Mouse (Mus musculus): ENCODE measurements around the gene Lpp. TPM values are rescaled to one million over a fixed set of nuclear protein-coding genes. Genes with fewer than 3 reads are reported as not detected.

The Lpp gene
- total and polyA plus RNA-seq, 3 experiments, result 0.16 TPM; not detected in 2

- Histone ChIP-seq H3K36me3 (replicated peaks) (no peaks in the 10 kb centered on the region), H3K4me1 (ENCODE audit: insufficient read depth, low read depth, low read length) (no peaks in the 10 kb centered on the region), H3K4me3 (ENCODE audit: low read depth, low read length) (no peak overlapping the region), H3K27me3 (ENCODE audit: insufficient read depth, low read length) (no peaks in the 10 kb centered on the region), H3K9me3 (replicated peaks) (peaks cover 53% of the 10 kb centered on the region)
- ATAC-seq (ENCODE audit: extremely low read depth, insufficient number of reproducible peaks, low FRiP score, poor library complexity, severe bottlenecking) (no peak), DNase-seq (ENCODE audit: low spot score) (no peak)
- TF ChIP-seq GATA1 (IDR thresholded peaks at IDR 0.05; ENCODE audit: borderline replicate concordance, low read length) (no peak), TAL1 (conservative IDR thresholded peaks at IDR 0.05; ENCODE audit: low read depth, low read length) (no peak), CTCF (IDR thresholded peaks at IDR 0.05; ENCODE audit: low read depth, low read length) (no peak), POLR2AphosphoS5 (IDR thresholded peaks at IDR 0.05; ENCODE audit: insufficient replicate concordance, low read depth, low read length) (no peak), GATA2 (IDR thresholded peaks at IDR 0.05; ENCODE audit: borderline replicate concordance, low read depth, low read length) (no peak)
Measured at GRCm38 (mm10) chr16:24390596-24390995, 2.7 kb upstream of the Lpp start.

- no peaks in the 10 kb centered on the region for H3K4me1 ChIP-seq (ENCODE audit: insufficient read depth, low read depth, low read length)
- H3K36me3 ChIP-seq (replicated peaks), result no peaks in the 10 kb centered on the region
- DNase-seq (ENCODE audit: low spot score), result no peak
- H3K27me3 ChIP-seq (ENCODE audit: insufficient read depth, low read length), result no peaks in the 10 kb centered on the region
- H3K9me3 ChIP-seq (replicated peaks), result peaks cover 53% of the 10 kb centered on the region
- no peak overlapping the region for H3K4me3 ChIP-seq (ENCODE audit: low read depth, low read length)
- TF ChIP-seq GATA2 (IDR thresholded peaks at IDR 0.05; ENCODE audit: borderline replicate concordance, low read depth, low read length) (no peak), CTCF (IDR thresholded peaks at IDR 0.05; ENCODE audit: low read depth, low read length) (no peak), POLR2AphosphoS5 (IDR thresholded peaks at IDR 0.05; ENCODE audit: insufficient replicate concordance, low read depth, low read length) (no peak), GATA1 (IDR thresholded peaks at IDR 0.05; ENCODE audit: borderline replicate concordance, low read length) (no peak), TAL1 (conservative IDR thresholded peaks at IDR 0.05; ENCODE audit: low read depth, low read length) (no peak)
- no peak for ATAC-seq (ENCODE audit: extremely low read depth, insufficient number of reproducible peaks, low FRiP score, poor library complexity, severe bottlenecking)
Measured at GRCm38 (mm10) chr16:24391111-24391510, 2.2 kb upstream of the Lpp start.

DNA sequence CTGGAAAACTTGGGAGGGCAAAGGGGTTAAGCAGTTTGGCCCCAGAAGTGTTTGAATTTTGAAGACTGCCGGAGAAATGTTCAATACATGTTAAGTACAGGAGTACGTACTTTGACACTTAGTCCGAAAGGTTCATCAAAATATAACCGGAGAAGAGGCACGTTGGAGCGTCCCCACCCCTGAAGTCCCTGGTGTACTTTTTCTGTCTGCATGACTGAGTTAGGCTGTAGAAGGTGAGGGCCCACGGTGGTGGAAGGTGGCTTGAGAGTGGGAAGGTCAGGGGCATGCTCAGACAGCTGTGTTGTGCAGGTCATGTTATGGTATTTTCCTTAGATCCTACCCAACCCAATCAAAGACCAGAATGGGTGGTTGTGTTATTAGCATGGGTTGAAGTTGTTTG is 1.4 kb upstream of the Lpp start:
- H3K4me1 ChIP-seq (ENCODE audit: insufficient read depth, low read depth, low read length), result no peaks in the 10 kb centered on the region
- H3K9me3 ChIP-seq (replicated peaks), result peaks cover 58% of the 10 kb centered on the region
- TF ChIP-seq GATA2 (IDR thresholded peaks at IDR 0.05; ENCODE audit: borderline replicate concordance, low read depth, low read length) (no peak), POLR2AphosphoS5 (IDR thresholded peaks at IDR 0.05; ENCODE audit: insufficient replicate concordance, low read depth, low read length) (no peak), GATA1 (IDR thresholded peaks at IDR 0.05; ENCODE audit: borderline replicate concordance, low read length) (no peak), TAL1 (conservative IDR thresholded peaks at IDR 0.05; ENCODE audit: low read depth, low read length) (no peak), CTCF (IDR thresholded peaks at IDR 0.05; ENCODE audit: low read depth, low read length) (no peak)
- H3K4me3 ChIP-seq (ENCODE audit: low read depth, low read length), result no peak overlapping the region
- H3K36me3 ChIP-seq (replicated peaks), result no peaks in the 10 kb centered on the region
- ATAC-seq (ENCODE audit: extremely low read depth, insufficient number of reproducible peaks, low FRiP score, poor library complexity, severe bottlenecking) (no peak), DNase-seq (ENCODE audit: low spot score) (no peak)
- H3K27me3 ChIP-seq (ENCODE audit: insufficient read depth, low read length), result no peaks in the 10 kb centered on the region

- no peak for ATAC-seq (ENCODE audit: extremely low read depth, insufficient number of reproducible peaks, low FRiP score, poor library complexity, severe bottlenecking)
- TF ChIP-seq GATA1 (IDR thresholded peaks at IDR 0.05; ENCODE audit: borderline replicate concordance, low read length) (no peak), POLR2AphosphoS5 (IDR thresholded peaks at IDR 0.05; ENCODE audit: insufficient replicate concordance, low read depth, low read length) (no peak), TAL1 (conservative IDR thresholded peaks at IDR 0.05; ENCODE audit: low read depth, low read length) (no peak), GATA2 (IDR thresholded peaks at IDR 0.05; ENCODE audit: borderline replicate concordance, low read depth, low read length) (no peak)
Measured at GRCm38 (mm10) chr16:24393556-24394210, 376 bp downstream of the Lpp start.

GRCm38 (mm10) chr16:24394211-24394991 is 1.1 kb downstream of the Lpp start:
- Histone ChIP-seq H3K36me3 (replicated peaks) (no peaks in the 10 kb centered on the region), H3K9me3 (replicated peaks) (peaks cover 55% of the 10 kb centered on the region), H3K27me3 (ENCODE audit: insufficient read depth, low read length) (no peaks in the 10 kb centered on the region), H3K4me3 (ENCODE audit: low read depth, low read length) (no peak overlapping the region), H3K4me1 (ENCODE audit: insufficient read depth, low read depth, low read length) (no peaks in the 10 kb centered on the region)
- ATAC-seq (ENCODE audit: extremely low read depth, insufficient number of reproducible peaks, low FRiP score, poor library complexity, severe bottlenecking) (no peak), DNase-seq (ENCODE audit: low spot score) (no peak)
- TF ChIP-seq GATA2 (IDR thresholded peaks at IDR 0.05; ENCODE audit: borderline replicate concordance, low read depth, low read length) (no peak), POLR2AphosphoS5 (IDR thresholded peaks at IDR 0.05; ENCODE audit: insufficient replicate concordance, low read depth, low read length) (no peak), TAL1 (conservative IDR thresholded peaks at IDR 0.05; ENCODE audit: low read depth, low read length) (no peak), CTCF (IDR thresholded peaks at IDR 0.05; ENCODE audit: low read depth, low read length) (no peak), GATA1 (IDR thresholded peaks at IDR 0.05; ENCODE audit: borderline replicate concordance, low read length) (no peak)

More at GRCm38 (mm10) chr16:24393556-24394210, 376 bp downstream of the Lpp start:
- Histone ChIP-seq H3K27me3 (ENCODE audit: insufficient read depth, low read length) (no peaks in the 10 kb centered on the region), H3K4me1 (ENCODE audit: insufficient read depth, low read depth, low read length) (no peaks in the 10 kb centered on the region), H3K9me3 (replicated peaks) (peaks cover 57% of the 10 kb centered on the region), H3K4me3 (ENCODE audit: low read depth, low read length) (no peak overlapping the region), H3K36me3 (replicated peaks) (no peaks in the 10 kb centered on the region)
- no peak for DNase-seq (ENCODE audit: low spot score)

DNA sequence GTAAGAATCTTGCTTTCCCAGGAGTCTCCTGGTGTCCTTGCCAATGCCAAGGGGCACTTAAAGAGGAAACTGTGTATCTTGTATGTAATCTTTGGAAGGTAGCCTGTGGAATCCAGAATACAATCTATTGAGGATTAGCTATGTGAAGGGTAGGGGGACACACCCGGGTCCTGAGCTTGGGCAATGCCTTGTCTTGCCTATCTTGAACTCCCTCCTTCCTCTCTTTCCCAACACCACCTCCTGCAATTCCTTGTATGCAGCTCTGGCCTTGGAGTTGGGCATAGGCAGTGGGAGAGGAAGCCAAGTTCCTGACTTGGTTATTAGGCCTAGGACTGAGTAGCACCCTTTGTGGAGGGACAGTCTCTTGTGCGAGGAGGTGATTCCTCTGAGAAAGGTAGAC is 1.8 kb downstream of the Lpp start:
- Histone ChIP-seq H3K4me3 (ENCODE audit: low read depth, low read length) (no peak overlapping the region), H3K36me3 (replicated peaks) (no peaks in the 10 kb centered on the region), H3K27me3 (ENCODE audit: insufficient read depth, low read length) (no peaks in the 10 kb centered on the region), H3K4me1 (ENCODE audit: insufficient read depth, low read depth, low read length) (no peaks in the 10 kb centered on the region), H3K9me3 (replicated peaks) (peaks cover 55% of the 10 kb centered on the region)
- TF ChIP-seq GATA2 (IDR thresholded peaks at IDR 0.05; ENCODE audit: borderline replicate concordance, low read depth, low read length) (no peak), GATA1 (IDR thresholded peaks at IDR 0.05; ENCODE audit: borderline replicate concordance, low read length) (no peak), POLR2AphosphoS5 (IDR thresholded peaks at IDR 0.05; ENCODE audit: insufficient replicate concordance, low read depth, low read length) (no peak), TAL1 (conservative IDR thresholded peaks at IDR 0.05; ENCODE audit: low read depth, low read length) (no peak), CTCF (IDR thresholded peaks at IDR 0.05; ENCODE audit: low read depth, low read length) (no peak)
- no peak for ATAC-seq (ENCODE audit: extremely low read depth, insufficient number of reproducible peaks, low FRiP score, poor library complexity, severe bottlenecking)
- DNase-seq (ENCODE audit: low spot score), result no peak
